Mouse (Mus musculus) embryo, embryonic 9.5 days (tissue): Measurements from ENCODE around the gene Man1b1.
A peak's percentile ranks its signal among the peaks of the same experiment; 100 is the strongest.

ENCODE experiments used
- DNase-seq: peaks from one replicate; pipeline ENCODE4 v3.0.0-alpha.2; 2017; ENCODE audit errors: extremely low spot score

Gene Man1b1

DNA sequence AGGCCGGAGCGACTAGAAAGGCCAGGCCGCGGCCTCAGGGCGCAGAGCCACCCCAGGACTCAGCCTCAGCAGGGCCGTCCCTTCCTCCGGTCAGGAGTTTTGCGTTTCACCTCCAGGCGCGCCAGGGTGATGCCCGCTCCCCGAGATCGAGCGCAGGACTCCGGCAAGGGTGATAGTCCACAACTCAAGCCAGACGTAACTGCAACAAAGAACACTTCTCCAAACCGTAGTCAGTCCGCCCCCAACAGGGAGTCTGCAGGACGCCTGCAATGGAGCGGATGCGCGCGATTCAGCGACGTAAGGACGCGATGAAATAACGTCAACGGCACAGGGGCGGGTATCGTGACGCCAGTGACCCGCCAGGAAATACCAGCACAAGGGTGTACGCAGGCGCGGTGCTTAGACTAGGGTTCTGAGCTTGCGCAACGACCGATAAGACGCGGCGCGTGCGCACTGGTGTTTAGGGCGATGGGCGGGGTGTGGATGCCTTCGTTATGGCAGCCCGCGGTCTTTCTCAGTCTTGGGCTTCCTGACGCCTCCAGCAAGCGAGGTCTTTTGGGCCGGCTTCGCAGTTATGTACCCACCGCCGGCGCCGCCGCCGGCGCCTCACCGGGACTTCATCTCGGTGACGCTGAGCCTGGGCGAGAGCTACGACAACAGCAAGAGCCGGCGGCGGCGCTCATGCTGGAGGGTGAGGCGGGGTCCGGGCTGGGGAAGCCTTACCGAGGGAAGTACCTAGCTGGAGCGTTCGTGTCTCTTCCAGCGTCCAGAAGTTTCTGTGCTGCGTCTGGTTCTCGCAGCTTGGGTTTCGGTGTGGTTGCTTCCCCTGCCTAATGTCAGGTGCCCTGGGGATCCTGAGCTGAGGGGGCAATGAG is at the start of gene Man1b1:
Gene Man1b1 (plus strand): TSS at position 53 of the 875 bp plus-strand sequence.
- peak; percentile 98 for DNase-seq

DNA sequence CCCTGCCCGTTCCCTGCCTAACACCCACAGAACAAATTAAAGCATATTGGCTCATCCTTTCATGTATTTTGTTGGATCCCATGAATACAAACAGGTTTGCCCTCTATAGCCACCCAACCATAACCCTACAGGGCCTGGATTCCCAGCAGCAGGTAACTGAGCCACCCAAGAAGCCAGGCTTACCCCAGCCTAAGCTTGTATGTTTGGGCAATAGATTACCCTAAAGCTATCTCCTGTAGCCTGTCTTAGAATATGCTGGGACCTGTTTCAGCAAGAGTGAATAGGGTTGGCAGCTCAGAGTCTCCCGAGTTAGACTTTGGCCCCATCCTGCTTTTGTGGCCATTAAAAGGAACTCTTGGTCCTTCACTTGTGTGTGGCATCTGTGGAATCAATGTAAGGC is 46.6 kb upstream of the Man1b1 start:
- no peak for DNase-seq

DNA sequence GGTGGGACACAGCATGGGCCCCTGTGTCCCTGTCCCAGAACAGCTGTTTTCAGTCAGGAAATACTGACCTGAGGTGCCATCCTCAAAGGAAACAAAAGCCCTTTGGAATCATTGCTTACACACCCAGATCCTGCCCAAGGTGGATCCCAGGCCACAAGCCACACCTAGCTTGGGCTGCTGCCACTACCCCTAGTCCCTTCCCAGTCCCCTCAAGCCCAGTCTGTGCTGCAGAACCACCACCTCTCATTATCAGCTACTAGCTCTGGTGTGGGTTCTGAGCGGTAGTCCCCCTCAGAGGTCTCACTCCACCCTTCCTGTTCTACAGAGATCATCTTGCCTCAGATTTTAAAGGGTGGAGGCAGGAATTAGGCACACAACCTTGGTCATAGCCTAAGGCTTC is 45.8 kb upstream of the Man1b1 start:
- DNase-seq: no peak

- DNase-seq: no peak
Measured at GRCm38 (mm10) chr2:25286837-25287636, 45.1 kb upstream of the Man1b1 start.

DNA sequence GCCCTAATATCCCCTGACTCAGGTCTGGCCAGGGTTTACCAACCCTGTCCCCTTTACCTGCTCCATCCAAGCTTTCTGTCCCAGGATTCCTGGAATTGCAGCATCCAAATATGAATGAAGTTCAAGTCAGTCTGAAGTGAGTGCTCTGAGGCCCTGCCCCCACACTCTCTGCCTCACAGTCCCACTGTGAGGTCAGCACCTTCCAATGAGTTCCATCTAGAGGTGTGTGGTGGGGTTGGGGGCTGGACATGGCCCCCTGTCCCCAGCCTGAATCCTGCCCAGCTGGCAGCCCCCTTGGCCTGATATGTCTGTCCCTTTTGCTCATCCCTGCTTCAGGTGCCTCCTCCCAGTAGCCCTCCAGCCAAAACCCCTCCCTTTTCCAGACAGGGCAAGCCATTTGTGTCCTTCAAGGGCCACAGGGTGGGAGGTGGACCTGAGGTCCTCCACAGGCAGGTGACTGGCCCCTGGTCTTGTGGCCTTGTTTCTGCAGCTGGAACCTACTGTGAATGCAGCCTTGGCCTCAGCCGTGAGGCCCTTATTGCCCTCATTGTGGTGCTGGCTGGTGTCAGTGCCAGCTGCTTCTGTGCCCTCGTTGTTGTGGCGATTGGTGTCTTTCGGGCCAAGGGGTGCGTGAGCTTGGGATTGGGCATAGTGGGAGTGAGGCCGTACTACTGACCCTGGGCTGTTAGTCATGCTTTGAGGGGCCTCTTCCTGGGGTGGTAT is 44.0 kb upstream of the Man1b1 start, which contains the start of gene Tmem210:
Gene Tmem210 (plus strand): TSS at position 219 of the 723 bp plus-strand sequence.
- DNase-seq: no peak

DNA sequence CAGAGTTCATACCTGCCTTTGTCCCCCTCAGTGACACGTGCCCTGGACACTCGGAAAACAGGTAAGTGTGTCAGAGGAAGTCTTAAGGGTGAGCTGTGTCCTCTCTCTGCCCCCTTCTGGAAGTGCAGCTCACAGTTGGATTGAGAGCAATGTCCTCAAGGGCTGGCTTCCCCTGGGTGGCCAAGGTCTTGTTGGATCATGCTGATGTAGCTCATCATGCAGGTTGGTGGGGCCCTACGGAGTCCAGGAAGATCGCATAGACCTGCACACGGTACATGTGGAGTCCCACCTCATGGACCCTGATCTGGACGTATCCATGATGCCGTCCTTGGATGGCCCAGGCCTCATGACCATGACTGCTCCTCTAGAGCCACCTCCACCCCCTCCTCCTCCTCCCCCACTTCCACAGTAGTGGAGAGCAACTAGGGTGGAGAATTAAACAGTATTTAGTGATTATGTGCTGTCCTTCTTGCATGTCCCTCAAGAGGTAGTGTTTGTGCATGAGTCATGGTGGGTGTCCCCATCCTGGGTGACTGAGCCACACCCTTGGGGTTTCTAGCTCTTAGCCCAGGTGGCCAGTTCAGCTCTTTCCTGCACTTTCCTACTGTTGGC is 43.3 kb upstream of the Man1b1 start:
- DNase-seq: no peak

- no peak for DNase-seq
Measured at GRCm38 (mm10) chr2:25289651-25290050, 42.5 kb upstream of the Man1b1 start, which contains the start of gene Lrrc26. Gene Lrrc26, plus strand, starts transcription at chr2:25289915.

DNA sequence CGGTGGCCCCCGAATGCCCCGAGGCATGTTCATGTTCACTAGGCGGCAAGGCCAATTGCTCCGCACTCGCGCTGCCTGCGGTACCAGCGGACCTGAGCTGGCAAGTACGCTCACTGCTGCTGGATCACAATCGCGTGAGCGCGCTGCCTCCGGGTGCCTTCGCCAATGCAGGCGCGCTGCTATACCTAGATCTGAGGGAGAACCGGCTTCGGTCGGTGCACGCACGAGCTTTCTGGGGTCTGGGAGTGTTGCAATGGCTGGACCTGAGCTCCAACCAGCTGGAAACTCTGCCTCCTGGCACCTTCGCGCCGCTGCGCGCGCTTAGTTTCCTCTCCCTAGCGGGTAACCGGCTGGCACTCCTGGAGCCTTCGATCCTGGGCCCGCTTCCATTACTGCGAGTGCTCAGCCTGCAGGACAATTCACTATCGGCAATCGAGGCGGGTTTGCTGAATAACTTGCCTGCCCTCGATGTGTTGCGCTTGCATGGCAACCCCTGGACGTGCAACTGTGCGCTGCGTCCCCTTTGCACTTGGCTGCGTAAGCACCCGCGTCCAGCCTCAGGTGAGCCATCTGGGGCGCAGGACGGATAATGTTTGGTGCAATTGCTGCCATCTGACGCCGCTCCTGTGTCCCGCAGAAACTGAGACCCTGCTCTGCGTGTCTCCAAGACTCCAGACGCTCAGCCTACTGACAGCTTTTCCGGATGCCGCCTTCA is 41.9 kb upstream of the Man1b1 start:
- DNase-seq: no peak

DNA sequence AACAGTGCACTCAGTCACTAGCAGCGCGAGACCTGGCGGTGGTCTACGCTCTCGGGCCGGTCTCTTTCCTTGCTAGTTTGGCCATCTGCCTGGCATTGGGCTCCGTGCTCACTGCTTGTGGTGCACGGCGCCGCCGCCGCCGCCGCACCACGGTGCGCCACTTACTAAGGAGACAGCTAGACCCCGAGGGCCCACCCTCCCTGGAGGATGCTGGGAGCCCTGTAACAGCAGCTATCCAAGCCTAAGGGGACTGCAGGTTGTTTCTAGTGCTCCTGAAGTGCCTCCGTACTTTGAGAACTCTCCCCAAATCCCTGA is 41.4 kb upstream of the Man1b1 start:
- peak; percentile 10 for DNase-seq

GRCm38 (mm10) chr2:25291184-25292053 is 40.7 kb upstream of the Man1b1 start:
- no peak for DNase-seq

DNA sequence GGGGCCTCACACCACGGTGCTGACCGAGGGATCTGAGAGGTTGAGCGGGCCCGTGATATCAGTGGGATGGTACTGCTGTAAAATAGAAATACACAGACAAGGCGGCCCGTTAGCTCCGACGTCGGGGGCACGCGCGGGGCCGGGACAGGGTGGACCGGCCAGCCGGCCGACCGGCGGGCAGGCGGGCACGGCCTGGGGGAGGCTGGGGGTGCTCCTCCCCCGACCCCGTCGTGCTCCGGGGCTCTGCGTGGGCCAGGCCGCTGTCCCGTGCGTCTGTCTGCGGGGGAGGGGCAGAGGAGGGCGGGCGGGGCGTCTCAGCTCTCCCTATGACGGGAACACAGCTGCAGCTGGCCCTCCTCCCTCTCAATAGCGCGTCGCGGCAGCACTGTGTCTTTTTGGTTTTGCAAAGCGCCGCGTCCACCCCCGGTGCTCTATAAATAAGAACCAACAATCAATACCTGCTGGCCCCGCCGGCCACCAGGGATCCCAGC is 40.0 kb upstream of the Man1b1 start:
- DNase-seq: no peak

- peak; percentile 81 for DNase-seq
Measured at GRCm38 (mm10) chr2:25292856-25293255, 39.3 kb upstream of the Man1b1 start.

DNA sequence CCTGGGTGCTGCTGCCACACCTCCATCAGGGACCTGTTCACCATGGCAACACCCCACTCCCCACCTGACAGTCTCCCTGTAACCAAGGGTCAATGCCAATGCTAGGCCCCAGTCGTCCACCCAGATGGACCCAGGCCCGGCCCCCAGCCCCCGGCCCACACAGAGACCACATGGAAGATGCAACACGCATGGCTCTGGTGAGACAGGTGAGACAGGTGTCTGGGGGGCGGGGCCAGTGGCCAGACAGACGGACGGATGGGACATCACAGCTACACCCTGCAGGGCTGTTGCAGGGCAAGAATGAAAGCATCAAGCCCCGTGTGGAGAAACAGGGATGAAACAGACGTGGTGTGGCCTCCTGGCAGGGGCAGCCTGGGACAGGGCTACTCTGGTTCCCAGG is 38.4 kb upstream of the Man1b1 start:
- DNase-seq: no peak

- DNase-seq: no peak
Measured at GRCm38 (mm10) chr2:25297093-25297492, 35.0 kb upstream of the Man1b1 start.

GRCm38 (mm10) chr2:25298046-25298445 is 34.1 kb upstream of the Man1b1 start:
- DNase-seq: no peak

DNA sequence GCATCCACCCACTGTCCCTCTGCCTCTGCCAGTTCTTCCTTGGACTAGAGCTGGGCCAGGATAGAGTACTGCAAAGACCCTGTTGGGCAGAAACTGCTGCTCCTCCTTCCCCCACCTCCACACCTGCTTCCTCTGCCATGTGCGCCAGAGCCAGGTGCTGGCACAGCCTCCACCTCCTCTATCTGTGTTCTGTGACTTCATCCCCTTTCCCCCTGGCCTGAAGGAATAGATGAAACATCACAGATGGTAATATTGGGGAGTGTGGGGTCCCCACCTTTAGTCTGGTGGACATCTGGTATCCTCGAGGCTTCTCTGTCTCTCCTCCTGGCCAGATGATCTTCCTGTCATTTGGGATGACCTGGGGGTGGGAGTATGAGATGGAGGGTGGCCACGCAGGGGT is 28.7 kb upstream of the Man1b1 start:
- no peak for DNase-seq

DNA sequence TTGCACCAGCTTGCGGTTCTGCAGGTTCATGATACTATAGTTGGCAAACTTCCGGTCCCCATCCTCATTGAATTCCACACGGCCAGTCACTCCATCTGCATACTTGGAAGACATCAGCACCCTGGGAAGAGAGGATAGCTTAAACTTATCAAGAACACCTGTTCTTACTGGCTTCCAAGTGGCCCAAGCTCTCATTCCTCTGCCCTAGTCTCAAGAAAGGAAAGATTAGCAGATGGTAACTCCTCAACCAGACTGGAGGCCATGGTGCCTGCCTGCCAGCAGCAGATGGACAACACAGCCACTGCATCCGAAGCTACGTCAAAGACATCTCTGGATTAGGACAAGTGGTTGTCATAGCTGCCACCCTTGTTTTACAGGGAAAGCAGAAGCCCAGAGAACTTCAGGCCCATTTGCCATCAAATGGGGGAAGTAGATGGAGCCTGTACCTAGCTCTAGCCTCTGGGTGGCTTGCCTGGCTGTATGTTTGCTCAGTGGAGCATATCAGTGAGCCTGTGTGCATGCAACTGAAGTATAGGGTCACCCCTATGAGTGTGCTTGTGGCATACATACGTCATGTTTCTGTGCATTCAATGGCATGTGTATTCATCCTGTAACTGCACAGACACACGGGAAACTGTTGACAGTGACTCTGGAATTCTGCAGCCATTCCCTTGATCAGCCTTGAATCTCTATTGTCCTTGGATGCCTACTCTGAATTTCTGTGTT is 28.0 kb upstream of the Man1b1 start:
- DNase-seq: no peak

- DNase-seq: peak; percentile 62
Measured at GRCm38 (mm10) chr2:25304657-25305541, 27.2 kb upstream of the Man1b1 start.
